Mouse (Mus musculus) frontal cortex, adult (tissue): Measurements from ENCODE around the gene 1110051M20Rik.
"Not testable (repeated sequence)": the region's sequence is repeated elsewhere in the genome, so short reads cannot be mapped to it uniquely, and the experiment has no call there.

Source experiments
- ATAC-seq: cut with Nextera tagmentation; 2 replicates; pipeline ENCODE4 v1.9.2; 2017; ENCODE audit warnings: mild to moderate bottlenecking, moderate library complexity, mixed read lengths; ENCODE audit not compliant: low TSS enrichment

Gene 1110051M20Rik

DNA sequence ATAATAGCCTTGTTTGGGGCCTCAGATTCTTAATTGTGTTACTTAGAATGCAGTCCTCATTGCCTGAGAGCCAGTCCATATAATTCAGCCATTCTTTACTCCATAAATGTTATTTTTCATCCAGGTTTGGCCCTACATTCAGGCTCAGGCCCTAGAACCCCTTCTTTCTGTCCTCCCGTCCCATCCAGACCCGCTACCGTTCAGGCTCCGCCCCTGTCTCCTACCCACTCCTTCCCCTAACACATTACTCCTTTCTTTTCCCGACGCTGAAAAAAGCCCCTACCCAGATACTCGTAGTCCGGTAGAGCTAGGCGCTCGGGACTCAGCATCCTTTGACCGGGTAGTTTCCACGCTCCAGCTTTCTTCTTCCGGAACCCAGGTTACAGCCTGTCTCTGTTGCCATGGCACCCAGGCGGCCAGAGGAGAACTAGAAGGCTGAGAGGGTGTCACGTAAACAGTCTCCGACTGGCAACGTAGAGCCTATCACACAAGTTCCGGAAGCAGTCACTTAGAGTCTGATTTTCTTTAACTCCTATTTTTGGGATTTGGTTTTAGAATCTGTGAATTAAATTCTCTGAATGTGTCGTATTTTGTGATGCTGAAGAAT, at the start of gene 1110051M20Rik:
Gene 1110051M20Rik, minus strand, starts transcription at position 419 of the 607 bp plus-strand sequence.
- peak; percentile 99 for ATAC-seq

DNA sequence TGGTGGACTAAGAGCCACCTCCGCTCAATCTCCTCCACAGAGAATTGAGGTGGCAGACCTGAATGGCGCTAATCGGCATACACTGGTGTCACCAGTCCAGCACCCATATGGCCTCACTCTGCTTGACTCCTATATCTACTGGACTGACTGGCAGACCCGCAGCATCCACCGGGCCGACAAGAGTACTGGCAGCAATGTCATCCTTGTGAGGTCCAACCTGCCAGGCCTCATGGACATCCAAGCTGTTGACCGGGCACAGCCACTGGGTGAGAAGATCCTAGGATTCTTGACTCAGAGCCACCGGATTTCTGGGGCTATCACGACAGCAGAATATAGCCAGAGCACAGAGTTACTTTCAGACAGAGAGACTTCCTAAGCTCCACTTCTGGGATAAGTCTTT, 49.5 kb upstream of the 1110051M20Rik start:
- no peak for ATAC-seq

DNA sequence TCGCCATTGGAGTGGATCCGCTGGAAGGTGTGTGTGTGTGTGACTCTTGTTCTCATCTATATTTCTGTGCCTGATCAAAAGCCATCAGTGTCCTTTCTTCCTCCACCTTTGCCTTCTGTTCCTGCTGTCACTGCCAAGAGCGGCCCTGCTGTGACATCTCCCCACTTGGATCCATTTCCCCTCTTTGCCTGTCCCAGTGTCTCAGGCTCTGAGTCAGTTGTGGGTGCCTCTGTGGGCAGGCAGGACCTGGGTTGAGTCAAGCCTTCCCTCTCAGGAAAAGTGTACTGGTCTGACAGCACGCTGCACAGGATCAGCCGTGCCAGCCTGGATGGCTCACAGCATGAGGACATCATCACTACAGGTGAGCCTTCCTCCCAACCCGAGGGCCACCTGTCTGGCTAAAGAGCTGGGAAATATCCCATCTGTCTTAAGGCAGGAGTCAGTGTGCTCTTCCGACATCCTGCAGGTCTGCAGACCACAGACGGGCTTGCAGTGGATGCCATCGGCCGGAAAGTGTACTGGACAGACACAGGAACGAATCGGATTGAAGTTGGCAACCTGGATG, 47.6 kb upstream of the 1110051M20Rik start:
- ATAC-seq = no peak

DNA sequence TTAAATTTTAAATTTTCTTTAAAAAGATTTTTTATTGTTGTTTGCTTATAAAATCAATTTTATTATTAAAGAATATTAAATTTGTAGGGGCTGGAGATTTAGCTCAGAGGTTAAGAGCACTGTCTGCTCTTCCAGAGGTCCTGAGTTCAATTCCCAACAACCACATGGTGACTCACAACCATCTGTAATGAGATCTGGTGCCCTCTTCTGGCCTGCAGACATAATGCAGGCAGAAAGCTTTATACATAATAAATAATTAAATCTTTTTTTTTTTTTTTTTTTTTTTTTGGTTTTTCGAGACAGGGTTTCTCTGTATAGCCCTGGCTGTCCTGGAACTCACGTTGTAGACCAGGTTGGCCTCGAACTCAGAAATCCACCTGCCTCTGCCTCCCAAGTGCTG, 42.8 kb upstream of the 1110051M20Rik start:
- not testable (repeated sequence) for ATAC-seq

DNA sequence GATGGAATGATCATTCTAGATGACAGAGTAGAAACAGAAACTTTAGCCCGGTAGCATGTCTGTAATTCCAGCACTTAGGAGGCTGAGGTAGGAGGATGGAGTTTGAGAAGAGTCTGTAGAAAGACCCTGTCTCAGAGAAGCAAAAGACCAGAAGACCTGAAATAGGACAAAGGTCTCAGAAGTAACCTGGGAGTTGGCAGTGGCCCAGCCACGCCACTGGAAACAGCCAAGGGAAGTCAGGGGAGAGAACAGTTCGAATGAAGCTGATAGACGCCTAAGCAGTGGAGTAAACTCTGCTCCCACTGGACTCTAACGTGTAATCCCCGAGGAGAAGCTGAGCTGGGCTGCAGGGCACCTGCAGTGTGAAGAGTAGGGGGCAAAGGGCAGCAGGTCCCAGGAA, 40.8 kb upstream of the 1110051M20Rik start:
- no peak for ATAC-seq

DNA sequence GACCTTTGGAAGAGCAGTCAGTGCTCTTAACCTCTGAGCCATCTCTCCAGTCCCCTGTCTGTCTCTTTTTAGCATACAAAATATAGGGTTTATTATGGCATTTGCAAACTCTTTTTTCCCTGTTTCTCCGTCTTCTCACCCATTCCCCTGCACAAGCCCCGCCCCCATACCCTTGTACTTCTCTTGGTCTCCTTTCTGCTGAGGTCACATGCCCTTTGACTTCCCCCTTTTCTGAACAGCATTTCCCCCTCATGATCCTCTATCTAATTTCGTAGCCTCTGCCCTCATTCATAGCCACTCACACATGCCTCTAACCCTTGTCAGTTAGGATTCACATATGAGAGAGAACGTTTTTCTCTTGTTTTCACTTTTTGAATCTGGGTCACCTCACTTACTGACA, 40.2 kb upstream of the 1110051M20Rik start:
- ATAC-seq = no peak

DNA sequence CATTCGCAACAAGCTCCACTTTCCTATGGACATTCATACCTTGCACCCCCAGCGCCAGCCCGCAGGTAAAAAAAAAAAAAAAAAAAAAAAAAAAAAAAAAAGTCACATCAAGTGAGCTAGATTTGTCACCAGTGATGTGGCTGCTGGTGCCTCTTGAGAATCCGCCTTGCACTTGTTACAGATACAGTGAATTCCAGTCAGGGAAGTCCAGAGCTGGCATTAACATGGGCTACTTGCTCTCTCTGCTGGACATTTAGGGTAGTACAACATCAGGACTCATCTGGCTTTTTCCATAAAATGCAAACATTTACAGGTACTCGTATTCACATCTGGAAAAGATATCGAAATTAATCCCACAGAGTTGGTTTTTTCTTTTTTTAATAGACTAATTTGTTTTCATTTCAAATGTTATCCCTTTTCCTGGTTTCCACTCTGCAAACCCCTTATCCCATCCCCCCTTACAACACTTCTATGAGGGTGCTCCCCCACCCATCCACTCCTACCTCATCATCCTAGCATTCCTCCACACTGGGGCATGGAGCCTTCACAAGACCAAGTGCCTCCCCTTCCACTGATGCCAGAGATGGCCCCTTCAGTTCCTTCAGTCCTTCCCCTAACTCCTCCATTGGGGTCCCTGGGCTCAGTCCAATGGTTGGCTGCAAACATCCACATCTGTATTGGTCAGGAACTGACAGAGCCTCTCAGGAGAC, 36.5 kb upstream of the 1110051M20Rik start:
- peak; percentile 89 for ATAC-seq

DNA sequence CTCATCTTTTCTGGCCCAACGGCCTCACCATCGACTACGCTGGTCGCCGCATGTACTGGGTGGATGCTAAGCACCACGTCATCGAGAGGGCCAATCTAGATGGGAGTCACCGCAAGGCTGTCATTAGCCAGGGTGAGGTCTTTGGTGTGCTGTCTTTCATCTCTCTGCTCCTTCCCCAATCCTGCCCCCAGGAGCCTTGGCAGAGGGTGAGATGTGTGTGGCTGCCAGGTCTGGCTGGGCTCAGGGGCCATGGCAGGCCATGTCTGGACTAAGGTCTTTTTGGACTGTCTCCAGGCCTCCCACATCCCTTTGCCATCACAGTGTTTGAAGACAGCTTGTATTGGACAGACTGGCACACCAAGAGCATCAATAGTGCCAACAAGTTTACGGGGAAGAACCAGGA, 35.9 kb upstream of the 1110051M20Rik start:
- ATAC-seq = no peak

DNA sequence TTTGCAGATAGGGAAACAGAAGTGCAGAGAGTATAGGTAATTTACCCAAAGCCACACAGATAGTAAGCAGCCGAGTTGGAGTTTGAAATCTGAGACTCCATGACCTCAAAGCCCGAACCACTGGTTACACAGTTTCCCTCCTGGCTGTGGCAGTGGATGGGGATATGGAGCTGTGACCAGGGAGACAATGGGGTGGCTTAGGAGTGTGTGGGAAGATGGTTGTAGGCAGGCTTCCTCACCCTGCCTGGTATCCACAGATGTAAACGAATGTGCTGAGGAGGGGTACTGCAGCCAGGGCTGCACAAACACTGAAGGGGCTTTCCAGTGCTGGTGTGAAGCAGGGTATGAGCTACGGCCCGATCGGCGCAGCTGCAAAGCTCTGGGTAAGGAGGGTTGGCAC, 32.3 kb upstream of the 1110051M20Rik start:
- no peak for ATAC-seq

DNA sequence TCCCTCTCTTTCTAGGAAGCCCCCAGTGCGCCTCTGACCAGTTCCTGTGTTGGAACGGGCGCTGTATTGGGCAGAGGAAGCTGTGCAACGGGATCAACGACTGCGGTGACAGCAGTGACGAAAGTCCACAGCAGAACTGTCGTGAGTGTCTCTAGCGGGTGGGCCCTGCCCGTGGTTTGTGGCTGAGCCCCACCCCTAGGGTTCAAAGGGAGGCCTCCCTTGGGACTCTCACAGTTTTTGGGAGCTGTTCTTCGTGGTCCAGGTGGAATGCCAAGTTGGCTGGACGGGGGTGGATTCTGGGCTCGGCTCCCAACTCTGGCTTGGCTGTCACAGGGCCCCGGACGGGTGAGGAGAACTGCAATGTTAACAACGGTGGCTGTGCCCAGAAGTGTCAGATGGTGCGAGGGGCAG, 31.8 kb upstream of the 1110051M20Rik start:
- ATAC-seq = no peak

DNA sequence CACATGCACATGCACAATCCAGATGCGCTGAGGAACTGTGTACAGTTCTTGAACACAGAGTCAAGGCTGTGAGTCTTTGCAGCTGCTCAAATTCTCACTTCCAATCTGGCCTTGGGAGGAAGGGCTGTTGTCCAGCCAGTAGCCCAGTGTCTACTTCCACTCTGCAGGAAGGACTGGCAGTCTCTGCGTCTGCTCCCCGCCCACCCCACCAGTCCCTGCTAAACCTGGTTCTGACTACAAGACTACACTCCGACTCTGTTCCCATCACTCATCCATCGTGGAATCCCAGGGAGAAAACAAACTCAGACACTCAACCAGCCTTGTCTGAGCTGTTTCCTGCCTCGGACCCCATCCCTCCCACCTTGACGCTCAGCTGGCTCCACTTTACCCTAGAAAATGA, 31.3 kb upstream of the 1110051M20Rik start:
- ATAC-seq = no peak

DNA sequence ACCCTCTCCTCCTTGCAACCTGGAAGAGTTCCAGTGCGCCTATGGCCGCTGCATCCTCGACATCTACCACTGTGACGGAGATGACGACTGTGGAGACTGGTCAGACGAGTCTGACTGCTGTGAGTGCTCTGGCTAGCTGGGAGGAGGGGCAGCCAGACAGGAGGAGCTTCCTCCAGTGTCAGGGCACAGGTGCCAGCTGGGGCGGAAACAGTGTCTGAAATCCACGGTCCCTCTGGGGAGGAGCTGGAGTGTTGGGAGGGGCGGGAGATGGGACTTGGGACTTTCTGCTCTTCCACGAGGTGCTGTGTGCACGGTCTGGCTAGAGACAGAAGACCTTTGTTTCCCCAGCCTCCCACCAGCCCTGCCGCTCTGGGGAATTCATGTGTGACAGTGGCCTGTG, 29.9 kb upstream of the 1110051M20Rik start:
- ATAC-seq = no peak; the same call in 1 of the 2 replicates

DNA sequence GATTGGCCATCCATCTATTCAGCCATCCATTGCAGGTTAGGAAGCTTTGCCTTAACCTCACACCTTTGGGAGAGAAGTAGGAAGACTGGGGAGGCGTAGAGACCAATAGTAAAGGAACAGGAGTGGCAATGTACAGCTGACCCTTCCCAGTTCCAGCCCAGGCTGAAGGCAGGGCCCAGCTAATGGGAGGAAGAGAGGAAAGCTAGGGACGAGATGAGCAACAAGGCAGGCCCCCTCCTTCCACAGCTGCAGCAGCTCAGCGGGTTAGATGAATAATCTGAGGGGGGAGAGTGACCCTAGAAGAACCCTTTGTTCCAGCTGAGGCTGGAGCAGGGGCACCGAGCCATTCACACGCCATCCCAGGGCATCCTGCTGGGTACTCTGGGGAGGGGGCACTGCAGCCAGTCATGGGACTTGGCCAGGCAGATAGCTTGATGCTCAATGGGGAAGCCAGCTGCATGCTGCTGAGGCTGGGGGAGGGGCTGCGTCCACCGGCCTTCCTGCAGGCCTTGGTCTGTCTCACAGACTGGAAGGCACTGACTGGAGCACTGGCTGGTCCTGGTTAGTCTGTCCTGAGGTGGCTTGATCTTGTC, 25.6 kb upstream of the 1110051M20Rik start:
- peak; percentile 84 for ATAC-seq

DNA sequence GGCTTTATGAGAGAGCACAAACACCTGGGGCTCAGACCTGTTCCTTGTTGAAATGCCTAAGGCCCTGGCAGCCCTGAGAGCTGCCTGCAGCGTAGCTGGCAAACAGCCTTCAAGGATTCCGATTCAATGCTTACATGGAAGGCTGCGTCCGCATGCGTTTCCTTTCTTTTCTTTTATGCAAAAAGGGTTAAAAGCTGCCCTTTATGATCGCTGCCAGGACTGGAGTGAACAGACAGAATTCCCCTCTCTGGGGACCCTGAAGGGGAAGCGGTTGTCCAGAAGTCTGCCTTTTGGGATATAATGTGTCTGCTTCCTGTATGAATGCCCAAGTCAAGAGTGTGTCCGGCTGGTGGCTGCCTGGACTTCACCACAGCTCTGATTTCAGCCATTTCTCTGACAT, 23.1 kb upstream of the 1110051M20Rik start:
- no peak for ATAC-seq

DNA sequence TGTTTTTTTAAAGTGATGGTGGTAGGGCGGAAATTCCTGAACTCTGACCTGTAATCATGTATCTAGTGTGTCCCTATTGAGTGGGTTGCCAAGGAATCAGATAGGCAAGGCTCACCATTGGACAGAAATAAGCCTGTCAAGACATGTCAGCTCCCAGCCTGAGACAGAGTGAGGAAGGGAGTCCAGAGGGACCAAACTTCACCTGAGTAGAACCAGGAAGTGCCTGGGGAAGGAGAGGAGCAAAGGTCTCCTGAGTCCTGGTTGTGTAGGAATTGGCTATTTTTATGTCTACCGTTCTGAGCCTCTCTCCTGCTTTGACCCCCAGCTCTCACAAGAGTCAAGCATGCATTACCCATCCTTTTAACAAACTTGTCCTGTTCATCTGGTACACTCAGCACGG, 21.4 kb upstream of the 1110051M20Rik start:
- no peak for ATAC-seq

DNA sequence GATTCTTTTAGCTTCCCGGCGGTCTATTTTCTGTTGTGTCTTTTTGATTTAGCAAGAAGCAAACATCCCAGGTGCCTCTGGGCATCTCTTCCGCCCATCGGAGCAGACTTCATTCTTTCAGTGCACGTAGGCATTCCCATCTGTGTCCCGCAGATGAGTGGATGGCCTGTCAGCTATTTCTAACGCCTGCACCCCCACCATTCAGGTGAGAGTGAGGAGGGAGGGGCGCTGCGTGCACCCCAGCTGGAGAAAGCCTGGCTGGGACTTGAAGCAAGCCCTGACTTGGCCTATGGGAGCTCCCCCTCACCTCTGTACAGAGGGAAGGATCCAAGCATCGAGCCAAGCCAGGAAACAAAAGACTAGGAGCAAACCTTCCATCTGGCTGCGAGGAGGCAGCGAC, 18.2 kb upstream of the 1110051M20Rik start:
- ATAC-seq = no peak

DNA sequence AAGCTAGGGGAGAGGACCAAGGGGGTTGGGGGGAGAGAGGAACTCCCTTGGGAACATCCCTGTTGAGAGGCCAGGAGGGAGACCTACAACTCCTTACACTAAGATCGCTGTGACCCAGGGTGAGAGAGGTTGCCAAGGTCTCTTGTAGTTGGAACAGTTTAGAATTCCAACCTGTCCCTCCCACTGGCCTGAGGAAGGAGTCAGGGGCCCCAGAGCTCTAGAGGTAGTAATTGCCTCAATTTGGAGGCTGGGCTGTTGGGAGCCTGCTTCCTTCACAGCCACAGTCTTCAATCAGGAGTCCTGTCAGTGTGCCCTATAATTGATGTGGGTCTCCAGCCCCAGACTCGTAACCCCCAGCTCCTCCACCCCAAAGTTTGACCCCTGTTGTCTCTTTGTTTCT, 17.7 kb upstream of the 1110051M20Rik start:
- ATAC-seq = no peak

DNA sequence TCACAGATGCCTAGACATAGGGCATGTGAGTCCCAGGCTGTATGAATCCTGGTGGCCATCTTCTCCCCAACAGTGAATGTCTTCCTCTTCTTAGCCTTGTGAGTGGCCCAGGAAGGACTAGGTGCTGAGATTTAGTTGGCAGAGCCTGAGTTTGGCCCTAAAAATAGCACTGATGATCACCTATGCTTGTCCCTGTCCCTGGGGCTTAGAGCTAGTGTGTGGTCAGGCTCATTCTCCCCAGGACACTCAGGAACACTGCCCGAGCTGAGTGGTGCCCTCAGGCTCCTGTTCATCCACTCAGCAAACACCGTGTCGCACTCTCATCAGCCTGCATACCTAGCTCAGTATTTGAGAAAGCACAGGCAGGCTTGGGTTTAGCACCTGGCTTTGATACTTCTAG, 16.8 kb upstream of the 1110051M20Rik start:
- no peak for ATAC-seq

DNA sequence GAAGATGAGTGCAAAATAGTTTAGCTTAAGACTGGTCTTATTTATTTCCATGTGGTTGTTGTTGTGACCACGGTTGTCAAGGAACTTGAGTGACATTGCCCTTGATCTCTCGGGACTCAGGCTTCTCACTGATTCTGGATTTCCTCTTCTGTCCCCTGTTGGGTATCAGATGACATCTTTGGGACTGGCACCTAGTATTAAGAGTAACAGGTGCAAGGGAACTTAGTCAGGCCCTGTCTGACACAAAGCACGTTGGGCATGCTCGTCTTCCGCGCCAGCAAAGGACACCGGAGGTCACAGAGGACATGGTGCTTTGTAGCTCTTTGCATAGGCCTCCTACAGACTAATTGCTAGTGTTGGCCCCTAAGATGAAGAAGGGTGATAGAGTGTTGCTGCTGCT, 16.3 kb upstream of the 1110051M20Rik start:
- ATAC-seq = no peak

DNA sequence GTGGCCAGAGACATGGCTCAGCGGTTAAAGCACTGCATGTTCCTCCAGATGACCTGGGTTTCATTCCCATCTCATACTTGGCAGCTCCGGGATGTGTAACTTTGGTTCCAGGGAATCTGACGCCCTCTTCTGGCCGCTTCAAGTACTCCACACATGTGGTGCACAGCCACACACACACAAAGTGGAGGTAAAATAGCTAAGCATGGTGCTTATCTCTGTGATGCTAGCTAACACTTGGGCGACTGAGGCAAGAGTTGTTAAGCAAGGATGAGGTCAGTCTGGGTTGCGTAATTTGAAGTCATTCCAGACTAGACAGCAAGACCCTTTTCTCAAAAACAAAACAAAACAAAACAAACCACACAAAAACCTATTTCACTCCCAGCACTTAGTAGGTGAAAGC, 15.6 kb upstream of the 1110051M20Rik start:
- no peak for ATAC-seq

DNA sequence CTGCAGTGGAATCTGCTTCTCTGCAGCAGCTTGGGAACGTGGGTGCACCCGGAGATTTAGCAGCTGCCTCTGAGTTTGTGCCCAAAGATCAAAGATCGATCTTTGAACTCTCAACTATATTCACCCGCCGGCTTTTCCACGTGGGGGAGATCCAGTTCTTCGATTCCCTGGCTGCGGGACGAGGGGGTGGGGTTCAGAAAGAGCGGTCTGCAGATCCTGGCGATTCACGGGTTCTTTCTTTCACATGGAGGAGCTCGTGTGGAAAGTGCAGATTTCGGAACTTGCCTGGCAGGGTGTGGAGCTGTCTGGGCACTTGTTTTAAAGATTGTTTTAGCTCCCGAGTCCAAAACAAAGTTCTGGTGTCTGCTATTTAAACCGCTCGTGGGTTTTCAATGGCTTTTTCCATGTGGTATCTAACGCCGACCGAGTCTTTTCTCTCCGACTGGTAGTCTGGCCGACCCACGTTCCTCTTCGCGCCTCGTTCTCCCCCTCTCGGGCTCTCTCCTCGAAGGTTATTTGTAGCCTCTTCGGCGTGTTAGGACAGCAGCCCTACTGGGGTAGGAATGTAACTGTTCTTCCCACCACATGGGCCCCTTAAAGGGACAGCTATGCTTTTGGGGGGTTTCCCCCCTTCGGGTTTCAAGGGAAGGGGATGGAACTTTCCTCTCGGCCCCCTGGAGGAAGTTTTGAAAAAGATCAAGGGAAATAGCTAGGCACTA, 14.3 kb upstream of the 1110051M20Rik start:
- ATAC-seq = peak; percentile 29

DNA sequence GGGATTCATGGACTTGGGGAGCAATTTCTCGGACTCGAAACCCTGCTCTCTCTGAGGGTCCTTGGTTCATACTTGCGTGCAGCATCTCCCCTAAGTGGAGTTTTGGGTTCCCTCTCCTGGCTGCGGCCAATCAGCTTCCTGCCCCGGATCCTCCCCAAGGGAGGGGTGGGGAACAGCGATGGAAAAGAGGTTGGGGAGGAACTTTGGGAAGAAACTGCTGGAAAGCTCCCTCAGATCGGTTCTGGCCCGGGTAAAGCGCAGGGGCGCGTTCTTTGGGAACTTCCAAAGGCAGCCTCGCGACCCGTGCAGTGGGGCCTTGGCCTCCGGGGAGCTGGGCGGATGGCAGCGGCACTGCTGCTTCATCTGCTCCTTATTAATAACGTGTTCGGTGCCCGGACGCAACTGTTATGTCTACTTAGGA, 13.8 kb upstream of the 1110051M20Rik start:
- ATAC-seq = no peak
